Mouse (Mus musculus): Measurements from ENCODE around the gene Tenm3. TPM values are rescaled to one million over a fixed set of nuclear protein-coding genes. Genes with fewer than 3 reads are reported as not detected.

The Tenm3 gene
- polyA plus RNA-seq, 1 experiment from 2014 or later: 49.8 TPM

- no peaks in the 10 kb centered on the region for H3K36me3 ChIP-seq (ENCODE audit: control insufficient read depth, insufficient read depth, low read length)
- H3K9me3 ChIP-seq (ENCODE audit: control insufficient read depth, low read length): no peaks in the 10 kb centered on the region
- H3K27me3 ChIP-seq (ENCODE audit: control insufficient read depth, insufficient read depth, low read length): no peaks in the 10 kb centered on the region
- H3K4me1 ChIP-seq (replicated peaks; ENCODE audit: control insufficient read depth, insufficient read depth, low read length): no peaks in the 10 kb centered on the region
- no peak overlapping the region for H3K4me2 ChIP-seq (replicated peaks; ENCODE audit: low read depth, low read length)
- H3K4me3 ChIP-seq (ENCODE audit: low read depth, low read length): no peak overlapping the region
- no peak overlapping the region for H3K9ac ChIP-seq (ENCODE audit: low read depth, low read length)
- H3K27ac ChIP-seq (ENCODE audit: low read depth, low read length): no peak overlapping the region
- ATAC-seq (ENCODE audit: low FRiP score) (no peak), DNase-seq (ENCODE audit: low spot score) (no peak)
- 83% methylated on average over 6 of the region's 6 CpGs for WGBS
Observed at GRCm38 (mm10) chr8:48259832-48260231, 583.9 kb downstream of the Tenm3 start.

- 86% methylated on average over 2 of the region's 2 CpGs for WGBS
Observed at GRCm38 (mm10) chr8:48243876-48244275, 599.9 kb downstream of the Tenm3 start.

GRCm38 (mm10) chr8:48240917-48241531 lies 602.7 kb downstream of the Tenm3 start:
- Histone ChIP-seq H3K9me3 (ENCODE audit: control insufficient read depth, low read length) (no peaks in the 10 kb centered on the region), H3K4me1 (replicated peaks; ENCODE audit: control insufficient read depth, insufficient read depth, low read length) (no peaks in the 10 kb centered on the region), H3K36me3 (ENCODE audit: control insufficient read depth, insufficient read depth, low read length) (peaks cover 11% of the 10 kb centered on the region; the same call in 1 of the 2 replicates), H3K27me3 (ENCODE audit: control insufficient read depth, insufficient read depth, low read length) (no peaks in the 10 kb centered on the region), H3K9ac (ENCODE audit: low read depth, low read length) (no peak overlapping the region), H3K4me3 (ENCODE audit: low read depth, low read length) (no peak overlapping the region), H3K27ac (ENCODE audit: low read depth, low read length) (no peak overlapping the region), H3K4me2 (replicated peaks; ENCODE audit: low read depth, low read length) (no peak overlapping the region)
- WGBS: 85% methylated on average over 6 of the region's 6 CpGs
- DNase-seq (ENCODE audit: low spot score): no peak
- no peak for ATAC-seq (ENCODE audit: low FRiP score)

More at GRCm38 (mm10) chr8:48243876-48244275, 599.9 kb downstream of the Tenm3 start:
- no peaks in the 10 kb centered on the region for H3K27me3 ChIP-seq (ENCODE audit: control insufficient read depth, insufficient read depth, low read length)
- peaks cover 3% of the 10 kb centered on the region; the same call in 1 of the 2 replicates for H3K36me3 ChIP-seq (ENCODE audit: control insufficient read depth, insufficient read depth, low read length)
- no peak overlapping the region for H3K9ac ChIP-seq (ENCODE audit: low read depth, low read length)
- H3K4me3 ChIP-seq (ENCODE audit: low read depth, low read length): no peak overlapping the region
- no peak overlapping the region for H3K4me2 ChIP-seq (replicated peaks; ENCODE audit: low read depth, low read length)
- ATAC-seq (ENCODE audit: low FRiP score) (no peak), DNase-seq (ENCODE audit: low spot score) (no peak)
- H3K27ac ChIP-seq (ENCODE audit: low read depth, low read length): no peak overlapping the region
- no peaks in the 10 kb centered on the region for H3K9me3 ChIP-seq (ENCODE audit: control insufficient read depth, low read length)
- no peaks in the 10 kb centered on the region for H3K4me1 ChIP-seq (replicated peaks; ENCODE audit: control insufficient read depth, insufficient read depth, low read length)

- 97% methylated on average over 5 of the region's 5 CpGs for WGBS
- no peak for ATAC-seq (ENCODE audit: low FRiP score)
- DNase-seq (ENCODE audit: low spot score): no peak
Observed at GRCm38 (mm10) chr8:48236968-48237367, 606.8 kb downstream of the Tenm3 start.

GRCm38 (mm10) chr8:48232927-48233326 lies 610.8 kb downstream of the Tenm3 start:
- H3K9me3 ChIP-seq (ENCODE audit: control insufficient read depth, low read length): no peaks in the 10 kb centered on the region
- WGBS: 88% methylated on average over 7 of the region's 7 CpGs
- no peak overlapping the region for H3K4me3 ChIP-seq (ENCODE audit: low read depth, low read length)
- no peak for DNase-seq (ENCODE audit: low spot score)
- H3K4me1 ChIP-seq (replicated peaks; ENCODE audit: control insufficient read depth, insufficient read depth, low read length): no peaks in the 10 kb centered on the region
- H3K9ac ChIP-seq (ENCODE audit: low read depth, low read length): no peak overlapping the region
- ATAC-seq (ENCODE audit: low FRiP score): no peak
- peaks cover 25% of the 10 kb centered on the region for H3K36me3 ChIP-seq (ENCODE audit: control insufficient read depth, insufficient read depth, low read length)
- H3K27ac ChIP-seq (ENCODE audit: low read depth, low read length): no peak overlapping the region
- H3K27me3 ChIP-seq (ENCODE audit: control insufficient read depth, insufficient read depth, low read length): no peaks in the 10 kb centered on the region
- no peak overlapping the region for H3K4me2 ChIP-seq (replicated peaks; ENCODE audit: low read depth, low read length)

More at GRCm38 (mm10) chr8:48236968-48237367, 606.8 kb downstream of the Tenm3 start:
- Histone ChIP-seq H3K9me3 (ENCODE audit: control insufficient read depth, low read length) (no peaks in the 10 kb centered on the region), H3K27ac (ENCODE audit: low read depth, low read length) (no peak overlapping the region), H3K9ac (ENCODE audit: low read depth, low read length) (no peak overlapping the region), H3K27me3 (ENCODE audit: control insufficient read depth, insufficient read depth, low read length) (no peaks in the 10 kb centered on the region), H3K4me1 (replicated peaks; ENCODE audit: control insufficient read depth, insufficient read depth, low read length) (no peaks in the 10 kb centered on the region), H3K36me3 (ENCODE audit: control insufficient read depth, insufficient read depth, low read length) (peaks cover 17% of the 10 kb centered on the region; the same call in 1 of the 2 replicates), H3K4me3 (ENCODE audit: low read depth, low read length) (no peak overlapping the region), H3K4me2 (replicated peaks; ENCODE audit: low read depth, low read length) (no peak overlapping the region)

GRCm38 (mm10) chr8:48231882-48232281 lies 611.9 kb downstream of the Tenm3 start:
- Histone ChIP-seq H3K9ac (ENCODE audit: low read depth, low read length) (no peak overlapping the region), H3K9me3 (ENCODE audit: control insufficient read depth, low read length) (no peaks in the 10 kb centered on the region), H3K27ac (ENCODE audit: low read depth, low read length) (no peak overlapping the region), H3K4me2 (replicated peaks; ENCODE audit: low read depth, low read length) (no peak overlapping the region), H3K27me3 (ENCODE audit: control insufficient read depth, insufficient read depth, low read length) (no peaks in the 10 kb centered on the region), H3K4me3 (ENCODE audit: low read depth, low read length) (no peak overlapping the region), H3K36me3 (ENCODE audit: control insufficient read depth, insufficient read depth, low read length) (peaks cover 23% of the 10 kb centered on the region), H3K4me1 (replicated peaks; ENCODE audit: control insufficient read depth, insufficient read depth, low read length) (no peaks in the 10 kb centered on the region)
- no peak for DNase-seq (ENCODE audit: low spot score)
- no peak for ATAC-seq (ENCODE audit: low FRiP score)
- WGBS: 89% methylated on average over 9 of the region's 9 CpGs

- no peaks in the 10 kb centered on the region for H3K27me3 ChIP-seq (ENCODE audit: control insufficient read depth, insufficient read depth, low read length)
- H3K27ac ChIP-seq (ENCODE audit: low read depth, low read length): no peak overlapping the region
- no peak overlapping the region for H3K4me3 ChIP-seq (ENCODE audit: low read depth, low read length)
- peaks cover 19% of the 10 kb centered on the region for H3K36me3 ChIP-seq (ENCODE audit: control insufficient read depth, insufficient read depth, low read length)
- H3K9me3 ChIP-seq (ENCODE audit: control insufficient read depth, low read length): no peaks in the 10 kb centered on the region
- no peaks in the 10 kb centered on the region for H3K4me1 ChIP-seq (replicated peaks; ENCODE audit: control insufficient read depth, insufficient read depth, low read length)
- H3K4me2 ChIP-seq (replicated peaks; ENCODE audit: low read depth, low read length): no peak overlapping the region
- 88% methylated on average over 9 of the region's 9 CpGs for WGBS
- H3K9ac ChIP-seq (ENCODE audit: low read depth, low read length): no peak overlapping the region
- ATAC-seq (ENCODE audit: low FRiP score) (no peak), DNase-seq (ENCODE audit: low spot score) (no peak)
Observed at GRCm38 (mm10) chr8:48231389-48231788, 612.4 kb downstream of the Tenm3 start.

- Histone ChIP-seq H3K27ac (ENCODE audit: low read depth, low read length) (no peak overlapping the region), H3K36me3 (ENCODE audit: control insufficient read depth, insufficient read depth, low read length) (peaks cover 10% of the 10 kb centered on the region), H3K4me3 (ENCODE audit: low read depth, low read length) (no peak overlapping the region), H3K9ac (ENCODE audit: low read depth, low read length) (no peak overlapping the region), H3K4me1 (replicated peaks; ENCODE audit: control insufficient read depth, insufficient read depth, low read length) (no peaks in the 10 kb centered on the region), H3K27me3 (ENCODE audit: control insufficient read depth, insufficient read depth, low read length) (no peaks in the 10 kb centered on the region), H3K9me3 (ENCODE audit: control insufficient read depth, low read length) (no peaks in the 10 kb centered on the region), H3K4me2 (replicated peaks; ENCODE audit: low read depth, low read length) (no peak overlapping the region)
- ATAC-seq (ENCODE audit: low FRiP score) (no peak), DNase-seq (ENCODE audit: low spot score) (no peak)
- WGBS: 95% methylated on average over 35 of the region's 35 CpGs
Observed at GRCm38 (mm10) chr8:48228676-48229075, 615.1 kb downstream of the Tenm3 start.

- no peak overlapping the region for H3K4me2 ChIP-seq (replicated peaks; ENCODE audit: low read depth, low read length)
- DNase-seq (ENCODE audit: low spot score): no peak
- peaks cover 10% of the 10 kb centered on the region for H3K36me3 ChIP-seq (ENCODE audit: control insufficient read depth, insufficient read depth, low read length)
- H3K27ac ChIP-seq (ENCODE audit: low read depth, low read length): no peak overlapping the region
- H3K9me3 ChIP-seq (ENCODE audit: control insufficient read depth, low read length): no peaks in the 10 kb centered on the region
- 29% methylated on average over 11 of the region's 11 CpGs for WGBS
- H3K4me1 ChIP-seq (replicated peaks; ENCODE audit: control insufficient read depth, insufficient read depth, low read length): 0 out of 2 replicates have a peak, but pooled peaks cover 2% of the 10 kb centered on the region
- H3K4me3 ChIP-seq (ENCODE audit: low read depth, low read length): no peak overlapping the region
- no peaks in the 10 kb centered on the region; the same call in 1 of the 2 replicates for H3K27me3 ChIP-seq (ENCODE audit: control insufficient read depth, insufficient read depth, low read length)
- H3K9ac ChIP-seq (ENCODE audit: low read depth, low read length): no peak overlapping the region
- peak; percentile 33; the same call in 1 of the 2 replicates for ATAC-seq (ENCODE audit: low FRiP score)
Observed at GRCm38 (mm10) chr8:48224753-48225152, 619.0 kb downstream of the Tenm3 start.

Data from hindbrain, embryonic 11.5 days (tissue).